Mouse (Mus musculus) ovary, adult 2 months (tissue): ENCODE measurements around the gene Olfr1243. TPM values are rescaled to one million over a fixed set of nuclear protein-coding genes. Genes with fewer than 3 reads are reported as not detected.

Experiments
- polyA plus RNA-seq: library from polyadenylated mRNA; depleted of rRNA; stranded (reverse); fragments of >200 nt; gene quantifications from 2 replicates; pipeline ENCODE4 v1.2.3, GENCODE M21; 2012; rRNA removed

The Olfr1243 gene
- not detected in 2 replicates for polyA plus RNA-seq

GRCm38 (mm10) chr2:89531387-89531786, at the start of gene Olfr1243:
Olfr1243 (minus strand) TSS chr2:89531487.

GRCm38 (mm10) chr2:89578347-89578746, 47.1 kb upstream of the Olfr1243 start, which contains the start of gene Olfr1245:
Olfr1245 (minus strand) TSS chr2:89578447.

GRCm38 (mm10) chr2:89498235-89498634, 33.1 kb downstream of the Olfr1243 start, which contains the start of gene Olfr1242:
Olfr1242 (minus strand) TSS chr2:89498335.

GRCm38 (mm10) chr2:89487026-89487425, 44.3 kb downstream of the Olfr1243 start, which contains the start of gene Olfr1241:
Olfr1241 (minus strand) TSS chr2:89487126.

Other genes with a start within 250 kb of the Olfr1243 start
- not detected in 2 replicates for gene Olfr1229, start 243.5 kb downstream of the Olfr1243 start, polyA plus RNA-seq
- not detected in 2 replicates for gene Olfr1230, start 234.2 kb downstream of the Olfr1243 start, polyA plus RNA-seq
- not detected in 2 replicates for gene Olfr1231, start 224.4 kb downstream of the Olfr1243 start, polyA plus RNA-seq
- gene Olfr1232, start 201.8 kb downstream of the Olfr1243 start, polyA plus RNA-seq = not detected in 2 replicates
- gene Olfr1233, start 189.1 kb downstream of the Olfr1243 start, polyA plus RNA-seq = not detected in 2 replicates
- not detected in 2 replicates for gene Olfr1234, start 166.6 kb downstream of the Olfr1243 start, polyA plus RNA-seq
- not detected in 2 replicates for gene Olfr1238, start 121.8 kb downstream of the Olfr1243 start, polyA plus RNA-seq
- gene Olfr1239, start 111.1 kb downstream of the Olfr1243 start, polyA plus RNA-seq = not detected in 2 replicates
- not detected in 2 replicates for gene Olfr1240, start 88.5 kb downstream of the Olfr1243 start, polyA plus RNA-seq
- gene Olfr1241, start 44.4 kb downstream of the Olfr1243 start, polyA plus RNA-seq = not detected in 2 replicates
- not detected in 2 replicates for gene Olfr1242, start 33.2 kb downstream of the Olfr1243 start, polyA plus RNA-seq
- gene Olfr1245, start 47.0 kb upstream of the Olfr1243 start, polyA plus RNA-seq = not detected in 2 replicates
- gene Olfr1246, start 61.7 kb upstream of the Olfr1243 start, polyA plus RNA-seq = 0.17 TPM in 1 of 2 replicates, not detected in the other
- gene Olfr1247, start 82.6 kb upstream of the Olfr1243 start, polyA plus RNA-seq = not detected in 2 replicates
- not detected in 2 replicates for gene Olfr1248, start 86.8 kb upstream of the Olfr1243 start, polyA plus RNA-seq
- gene Olfr1249, start 103.5 kb upstream of the Olfr1243 start, polyA plus RNA-seq = not detected in 2 replicates
- gene Olfr1250, start 130.0 kb upstream of the Olfr1243 start, polyA plus RNA-seq = 1.0 and 1.1 TPM in 2 replicates
- 1.8 and 3.6 TPM in 2 replicates for gene Olfr1251, start 140.4 kb upstream of the Olfr1243 start, polyA plus RNA-seq
- not detected in 2 replicates for gene Olfr1252, start 193.5 kb upstream of the Olfr1243 start, polyA plus RNA-seq
- not detected in 2 replicates for gene Olfr1253, start 225.6 kb upstream of the Olfr1243 start, polyA plus RNA-seq